Mouse (Mus musculus) neutrophil, adult 65 days (primary cell): ENCODE measurements around the gene Gm47959. TPM values are rescaled to one million over a fixed set of nuclear protein-coding genes. Genes with fewer than 3 reads are reported as not detected.

Experiments used
- total RNA-seq: library from RNA; stranded (reverse); gene quantifications from 2 replicates; pipeline ENCODE4 v1.2.4, GENCODE M21; 2023

The Gm47959 gene
- total RNA-seq = not detected in 2 replicates

GRCm38 (mm10) chr1:83000306-83000705 lies at the start of gene Gm47959:
Gene Gm47959, plus strand, starts transcription at chr1:83000548.

GRCm38 (mm10) chr1:82955913-82956312 lies 44.4 kb upstream of the Gm47959 start, which contains the start of gene Gm7544:
Gene Gm7544, minus strand, starts transcription at chr1:82956013.

GRCm38 (mm10) chr1:82959870-82960385 lies 40.4 kb upstream of the Gm47959 start, which contains the start of gene Gm47955:
Gene Gm47955, plus strand, starts transcription at chr1:82960286.

GRCm38 (mm10) chr1:83038109-83038672 lies 37.8 kb downstream of the Gm47959 start, which contains the start of gene Slc19a3:
Gene Slc19a3, minus strand, starts transcription at chr1:83038448.

GRCm38 (mm10) chr1:83042380-83042779 lies 42.0 kb downstream of the Gm47959 start, which contains the start of gene Krtap28-10:
Gene Krtap28-10, minus strand, starts transcription at chr1:83042480.

GRCm38 (mm10) chr1:83044882-83045427 lies 44.6 kb downstream of the Gm47959 start, which contains the start of gene Gm47969:
Gene Gm47969, plus strand, starts transcription at chr1:83044932.

Other genes with a start within 250 kb of the Gm47959 start
- not detected in 2 replicates for gene Tm4sf20, start 232.1 kb upstream of the Gm47959 start, total RNA-seq
- not detected in 2 replicates for gene Gm47791, start 229.3 kb upstream of the Gm47959 start, total RNA-seq
- 51.6 and 51.8 TPM in 2 replicates for gene Agfg1, start 161.1 kb upstream of the Gm47959 start, total RNA-seq
- 0.82 TPM in 1 of 2 replicates, not detected in the other for gene A030005L19Rik, start 87.2 kb upstream of the Gm47959 start, total RNA-seq
- not detected in 2 replicates for gene A030014E15Rik, start 75.6 kb upstream of the Gm47959 start, total RNA-seq
- not detected in 2 replicates for gene Gm6217, start 69.1 kb upstream of the Gm47959 start, total RNA-seq
- not detected in 2 replicates for gene A030003K21Rik, start 57.2 kb upstream of the Gm47959 start, total RNA-seq
- not detected in 2 replicates for gene Gm7544, start 44.5 kb upstream of the Gm47959 start, total RNA-seq
- not detected in 2 replicates for gene Gm47955, start 40.3 kb upstream of the Gm47959 start, total RNA-seq
- not detected in 2 replicates for gene Slc19a3, start 37.9 kb downstream of the Gm47959 start, total RNA-seq
- not detected in 2 replicates for gene Krtap28-10, start 41.9 kb downstream of the Gm47959 start, total RNA-seq
- not detected in 2 replicates for gene Gm47969, start 44.4 kb downstream of the Gm47959 start, total RNA-seq
- gene A030005K14Rik, start 58.8 kb downstream of the Gm47959 start, total RNA-seq = not detected in 2 replicates
- not detected in 2 replicates for gene Krtap28-13, start 60.4 kb downstream of the Gm47959 start, total RNA-seq
- not detected in 2 replicates for gene Ccl20, start 116.2 kb downstream of the Gm47959 start, total RNA-seq
- not detected in 2 replicates for gene Daw1, start 159.2 kb downstream of the Gm47959 start, total RNA-seq